Mouse (Mus musculus) left cerebral cortex, adult 6 months (tissue): ENCODE results near the gene Ercc1. TPM values are rescaled to one million over a fixed set of nuclear protein-coding genes. Genes with fewer than 3 reads are reported as not detected.

Source experiments
- long read RNA-seq, 2 experiments: library from polyadenylated mRNA; unstranded; transcript quantifications; one replicate each; pipeline ENCODE4 v2.0.0; 2019 to 2020
- polyA plus RNA-seq: library from polyadenylated mRNA; unstranded; fragments of <200 nt; fragmentation: Nextera tagmentation; gene quantifications from 2 replicates; pipeline ENCODE4 v1.2.3, GENCODE M21; 2021

Ercc1 gene
- 44.3 and 59.0 TPM in 2 replicates for polyA plus RNA-seq
- long read RNA-seq, experiment 1, transcript Ercc1-201 (10 exons, 1,375 nt), result major isoform, 44 of 68 reads
- long read RNA-seq, experiment 1, transcript Ercc1-202 (8 exons, 1,179 nt), result minor isoform, 8 of 68 reads
- long read RNA-seq, experiment 1, partial matches to known transcripts, result 6 of 68 reads
- long read RNA-seq, experiment 1, other reads (novel, unspliced or antisense), result 10 of 68 reads
- long read RNA-seq, experiment 2, transcript Ercc1-201 (10 exons, 1,375 nt), result major isoform, 47 of 54 reads
- long read RNA-seq, experiment 2, partial matches to known transcripts, result 1 of 54 reads
- long read RNA-seq, experiment 2, other reads (novel, unspliced or antisense), result 4 of 54 reads

DNA sequence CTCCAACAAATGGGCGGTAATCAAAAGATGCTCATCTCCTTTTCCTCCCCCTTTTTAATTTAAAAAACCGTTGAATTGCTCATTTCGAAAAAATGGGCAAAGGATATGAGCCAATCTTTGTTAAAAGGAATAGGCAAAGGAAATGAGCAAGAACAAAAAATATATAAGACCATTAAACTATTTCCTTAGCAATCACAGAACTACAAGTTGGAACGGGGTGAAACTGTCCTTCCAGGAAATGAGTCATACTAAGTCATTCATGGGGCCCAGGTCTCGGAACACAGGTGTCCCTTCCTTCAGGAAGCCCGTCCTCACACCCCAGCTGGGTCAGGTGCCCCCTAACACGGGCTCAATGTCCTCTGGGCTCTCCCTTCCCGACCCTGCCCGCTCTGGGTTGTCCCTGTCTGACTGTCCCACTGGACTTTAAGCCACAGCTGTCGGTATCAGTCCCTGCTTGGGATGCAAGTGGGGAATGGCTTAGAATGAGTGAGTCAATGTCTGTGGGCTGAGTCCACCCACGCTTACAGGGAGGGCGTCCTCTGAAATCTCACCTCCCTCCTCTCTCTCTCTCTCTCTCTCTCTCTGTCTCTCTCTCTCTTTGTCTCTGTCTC is at the start of gene Ercc1:
Gene Ercc1 (plus strand): TSS at position 542 of the 611 bp plus-strand sequence.

GRCm38 (mm10) chr7:19309884-19310641 is 34.5 kb upstream of the Ercc1 start, which contains the start of gene Fosb:
Gene Fosb (minus strand): TSS chr7:19310051.

DNA sequence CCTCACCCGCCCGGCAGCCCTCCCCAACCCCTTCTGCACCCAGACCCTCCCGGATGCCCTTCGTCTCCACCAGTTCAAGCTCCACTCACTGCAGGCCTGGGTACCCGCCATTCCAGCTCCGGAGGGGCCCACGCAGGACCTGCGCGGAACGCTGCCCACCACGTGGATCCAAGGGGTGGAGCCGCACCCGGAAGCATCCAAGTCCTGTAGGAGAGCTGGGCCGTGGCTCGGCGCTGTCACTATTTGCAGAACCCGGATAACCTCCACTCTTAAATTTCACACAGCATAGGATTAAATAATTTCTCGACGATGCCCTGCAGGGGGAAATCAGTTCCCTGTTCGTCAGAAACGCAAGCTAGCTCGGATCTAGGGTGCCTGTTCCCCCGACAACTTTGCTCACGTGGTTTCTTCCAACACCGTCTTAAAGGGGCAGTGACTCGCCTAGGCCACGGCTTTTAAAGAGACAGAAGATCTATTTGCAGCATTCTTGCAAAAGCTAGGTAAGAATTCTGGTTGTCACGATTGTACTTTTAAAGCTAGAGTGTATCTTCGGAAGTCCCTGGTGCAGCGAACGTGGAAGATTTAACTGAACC is 14.8 kb downstream of the Ercc1 start, which contains the start of the genes Cd3eap and Ppp1r13l:
Gene Cd3eap (minus strand): TSS at position 185 of the 593 bp plus-strand sequence.
Gene Ppp1r13l (plus strand): TSS at position 451 of the 593 bp plus-strand sequence.

DNA sequence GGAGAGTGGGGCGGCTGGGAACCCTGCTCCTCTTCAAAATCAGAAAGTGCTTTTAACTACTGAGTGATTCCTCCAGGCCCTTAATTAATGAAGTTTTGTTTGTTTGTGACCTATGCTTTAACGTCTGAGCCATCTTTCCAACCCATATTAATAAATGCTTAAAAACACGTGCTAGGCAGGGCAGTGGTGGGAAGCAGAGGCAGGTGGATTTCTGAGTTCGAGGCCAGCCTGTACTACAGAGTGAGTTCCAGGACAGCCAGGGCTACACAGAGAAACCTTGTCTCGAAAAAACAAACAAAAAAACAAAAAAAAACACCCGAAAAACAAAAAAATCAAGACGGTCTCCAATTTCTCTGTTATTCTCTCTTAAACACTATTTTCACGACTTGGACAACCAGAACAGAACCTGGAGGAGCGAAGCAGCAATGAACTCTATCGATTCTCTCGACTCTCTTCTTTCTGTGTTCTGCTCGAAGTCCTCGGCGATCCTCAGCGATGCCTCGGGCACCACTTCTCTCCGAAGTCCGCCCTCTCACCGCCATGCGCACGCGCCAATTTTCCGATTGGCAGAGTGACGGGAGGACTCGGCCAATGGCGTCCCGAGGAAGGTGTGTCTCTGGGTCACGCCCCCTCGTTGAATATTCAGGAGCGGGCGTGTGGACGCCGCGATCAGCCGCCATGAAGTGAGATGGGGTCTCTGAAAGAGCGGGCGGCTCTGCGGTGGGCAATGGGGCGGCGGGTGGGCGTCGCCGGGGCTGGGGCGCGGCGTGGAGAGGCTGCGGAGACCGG is 37.0 kb downstream of the Ercc1 start, which contains the start of gene Ercc2:
Gene Ercc2 (plus strand): TSS at position 634 of the 789 bp plus-strand sequence.

DNA sequence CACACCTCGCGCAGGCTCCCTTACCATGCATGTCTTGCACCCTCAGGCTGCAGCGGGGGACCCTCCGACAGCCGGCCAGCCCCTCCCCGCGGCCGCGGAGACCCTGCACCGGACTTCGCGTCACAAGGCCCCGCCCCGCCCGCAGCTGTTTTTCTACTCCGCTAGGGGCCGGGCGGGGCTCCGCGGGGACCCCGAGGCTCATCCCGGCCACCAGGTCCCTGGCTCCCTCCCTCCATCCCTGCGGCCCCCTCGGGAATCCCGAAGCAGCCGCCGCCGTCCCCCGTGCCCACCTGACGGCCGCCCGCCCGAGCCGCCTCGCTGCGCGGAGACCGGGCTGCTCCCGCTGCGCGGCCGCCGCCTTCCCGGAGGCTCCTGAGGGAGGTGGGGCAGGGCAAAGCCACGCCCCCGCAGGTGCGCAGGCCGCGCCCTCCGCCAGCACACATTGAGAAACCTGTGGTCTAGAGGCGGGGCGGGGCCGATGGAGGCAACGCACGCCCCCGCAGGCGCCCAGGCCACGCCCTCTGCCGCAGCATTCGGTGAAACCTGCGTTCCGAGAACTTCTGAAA is 59.2 kb downstream of the Ercc1 start, which contains the start of gene Klc3:
Gene Klc3 (minus strand): TSS at position 374 of the 566 bp plus-strand sequence.

DNA sequence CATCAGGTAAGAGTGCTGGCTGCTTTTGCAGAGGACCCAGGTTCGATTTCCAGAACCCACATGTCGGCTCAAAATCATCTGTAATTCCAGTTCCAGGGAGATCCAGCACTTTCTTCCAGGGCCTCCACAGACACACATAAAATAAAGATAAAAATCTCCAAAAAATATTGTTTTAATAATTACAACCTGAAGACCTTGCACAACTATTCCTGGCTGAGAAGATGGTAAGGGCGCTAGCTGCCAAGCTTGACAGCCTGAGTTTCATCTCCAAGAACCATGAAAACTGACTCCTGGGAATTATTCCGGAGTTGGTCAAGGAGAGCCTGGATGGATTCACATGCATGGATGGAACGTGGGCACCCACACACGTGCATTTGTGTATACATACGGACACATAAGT is 59.9 kb downstream of the Ercc1 start, which contains the start of gene Ckm:
Gene Ckm (plus strand): TSS at position 301 of the 400 bp plus-strand sequence.

Other genes starting within 250 kb of the Ercc1 start
- gene Gm4969, start 226.4 kb upstream of the Ercc1 start, polyA plus RNA-seq, result 0.13 and 0.16 TPM in 2 replicates
- 6.4 and 7.1 TPM in 2 replicates for gene Fbxo46, start 224.9 kb upstream of the Ercc1 start, polyA plus RNA-seq
- gene Qpctl, start 195.5 kb upstream of the Ercc1 start, polyA plus RNA-seq, result 11.1 and 12.7 TPM in 2 replicates
- 128 and 132 TPM in 2 replicates for gene Snrpd2, start 195.1 kb upstream of the Ercc1 start, polyA plus RNA-seq
- gene Gipr, start 178.7 kb upstream of the Ercc1 start, polyA plus RNA-seq, result 0.24 TPM in 1 of 2 replicates, not detected in the other
- gene Eml2, start 168.4 kb upstream of the Ercc1 start, polyA plus RNA-seq, result 7.2 TPM in 2 replicates
- gene Gpr4, start 132.2 kb upstream of the Ercc1 start, polyA plus RNA-seq, result 1.8 and 2.5 TPM in 2 replicates
- gene Opa3, start 116.4 kb upstream of the Ercc1 start, polyA plus RNA-seq, result 38.5 and 40.0 TPM in 2 replicates
- gene Vasp, start 73.0 kb upstream of the Ercc1 start, polyA plus RNA-seq, result 1.1 and 1.6 TPM in 2 replicates
- not detected in 2 replicates for gene Ppm1n, start 64.7 kb upstream of the Ercc1 start, polyA plus RNA-seq
- 28.0 and 79.4 TPM in 2 replicates for gene Rtn2, start 62.2 kb upstream of the Ercc1 start, polyA plus RNA-seq
- 1.2 and 3.1 TPM in 2 replicates for gene Fosb, start 34.7 kb upstream of the Ercc1 start, polyA plus RNA-seq
- gene Cd3eap, start 14.7 kb downstream of the Ercc1 start, polyA plus RNA-seq, result 15.0 and 15.5 TPM in 2 replicates
- 0.76 and 2.5 TPM in 2 replicates for gene Ppp1r13l, start 15.0 kb downstream of the Ercc1 start, polyA plus RNA-seq
- gene Ercc2, start 37.2 kb downstream of the Ercc1 start, polyA plus RNA-seq, result 3.6 and 6.7 TPM in 2 replicates
- 1.6 TPM in 2 replicates for gene Klc3, start 59.3 kb downstream of the Ercc1 start, polyA plus RNA-seq
- gene Ckm, start 60.0 kb downstream of the Ercc1 start, polyA plus RNA-seq, result 0.15 and 0.31 TPM in 2 replicates
- 6.0 and 12.2 TPM in 2 replicates for gene Mark4, start 114.0 kb downstream of the Ercc1 start, polyA plus RNA-seq
- gene Exoc3l2, start 118.6 kb downstream of the Ercc1 start, polyA plus RNA-seq, result 0.25 and 0.54 TPM in 2 replicates
- 3.6 and 3.8 TPM in 2 replicates for gene Bloc1s3, start 163.6 kb downstream of the Ercc1 start, polyA plus RNA-seq
- 37.7 and 37.9 TPM in 2 replicates for gene Trappc6a, start 163.6 kb downstream of the Ercc1 start, polyA plus RNA-seq
- 1.3 and 2.3 TPM in 2 replicates for gene Nkpd1, start 173.1 kb downstream of the Ercc1 start, polyA plus RNA-seq
- gene Ppp1r37, start 218.3 kb downstream of the Ercc1 start, polyA plus RNA-seq, result 2.7 and 31.4 TPM in 2 replicates
- 3.1 and 3.6 TPM in 2 replicates for gene Zfp296, start 232.5 kb downstream of the Ercc1 start, polyA plus RNA-seq
- 140 and 141 TPM in 2 replicates for gene Gemin7, start 232.8 kb downstream of the Ercc1 start, polyA plus RNA-seq